Mouse (Mus musculus) thymus, postnatal 10 days (tissue): ENCODE measurements at regions not wholly inside any gene's neighbourhood (a gene's known extent, or its start where the extent isn't known, plus 50 kb on each side); places are given as distances from the start of the nearest gene placed in this dataset.

Source experiments
- DNase-seq, 2 experiments: peaks; one replicate each; pipeline ENCODE4 v3.0.0; 2021; ENCODE audit warnings: low spot score in 2 of 2

- no peak for DNase-seq
Measured at GRCm38 (mm10) chr10:43791525-43792021, 110.0 kb downstream of the Qrsl1 start.

GRCm38 (mm10) chr10:43792618-43793017 lies 108.9 kb downstream of the Qrsl1 start:
- DNase-seq = no peak

- no peak for DNase-seq
Measured at GRCm38 (mm10) chr10:43794587-43794986, 107.0 kb downstream of the Qrsl1 start.

- DNase-seq = no peak
Measured at GRCm38 (mm10) chr10:43800077-43800476, 101.5 kb downstream of the Qrsl1 start.

GRCm38 (mm10) chr10:43815291-43815690 lies 86.3 kb downstream of the Qrsl1 start:
- no peak for DNase-seq

GRCm38 (mm10) chr10:43817522-43818198 lies 83.9 kb downstream of the Qrsl1 start:
- no peak for DNase-seq

GRCm38 (mm10) chr10:43818623-43819022 lies 82.9 kb downstream of the Qrsl1 start:
- DNase-seq = no peak

- no peak for DNase-seq
Measured at GRCm38 (mm10) chr10:43819434-43819833, 82.1 kb downstream of the Qrsl1 start.

- no peak for DNase-seq
Measured at GRCm38 (mm10) chr10:43822615-43823014, 78.9 kb downstream of the Qrsl1 start.

- no peak for DNase-seq
Measured at GRCm38 (mm10) chr10:43824009-43824408, 77.5 kb downstream of the Qrsl1 start.
